Mouse (Mus musculus): Measurements from ENCODE around the gene Ppig.

The Ppig gene

DNA sequence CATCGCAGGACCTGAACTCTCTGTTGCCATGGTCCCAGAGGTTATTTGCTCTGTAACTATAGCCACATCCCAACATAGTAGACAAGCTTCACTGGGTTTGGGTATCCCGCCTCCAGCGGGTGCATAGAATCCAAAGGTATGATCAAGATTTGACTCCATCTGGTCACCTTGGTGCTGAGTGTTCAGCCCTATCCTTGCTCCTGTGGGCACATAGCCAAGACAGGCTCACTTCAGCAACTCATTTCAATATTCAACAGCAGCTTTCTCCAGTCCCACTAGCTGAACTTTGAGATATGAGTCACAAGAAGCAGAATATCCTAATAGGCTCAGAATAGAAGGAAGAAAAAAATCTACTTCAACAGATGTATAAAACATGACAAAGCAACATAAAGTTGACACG is 41.0 kb downstream of the Ppig start:
- DNase-seq (ENCODE audit: low spot score) = no peak

DNA sequence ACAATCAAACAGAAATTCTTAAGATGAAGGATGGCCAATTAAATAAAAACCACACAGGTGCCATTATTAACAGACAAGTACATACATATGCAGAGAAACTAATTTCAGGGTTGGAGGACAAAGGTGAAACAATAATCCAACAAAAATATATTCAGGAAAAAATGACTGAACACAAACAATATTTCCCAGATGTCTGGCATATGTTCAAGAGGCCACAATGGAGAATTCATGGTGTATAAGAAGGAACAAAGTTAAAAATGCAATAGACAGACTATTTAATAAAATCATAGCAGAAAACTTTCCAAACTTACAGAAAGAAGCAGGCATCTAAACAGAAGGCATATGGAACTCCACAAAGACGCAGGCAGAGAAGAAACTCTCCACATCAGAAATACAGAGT is 42.4 kb downstream of the Ppig start:
- DNase-seq (ENCODE audit: low spot score) = no peak

DNA sequence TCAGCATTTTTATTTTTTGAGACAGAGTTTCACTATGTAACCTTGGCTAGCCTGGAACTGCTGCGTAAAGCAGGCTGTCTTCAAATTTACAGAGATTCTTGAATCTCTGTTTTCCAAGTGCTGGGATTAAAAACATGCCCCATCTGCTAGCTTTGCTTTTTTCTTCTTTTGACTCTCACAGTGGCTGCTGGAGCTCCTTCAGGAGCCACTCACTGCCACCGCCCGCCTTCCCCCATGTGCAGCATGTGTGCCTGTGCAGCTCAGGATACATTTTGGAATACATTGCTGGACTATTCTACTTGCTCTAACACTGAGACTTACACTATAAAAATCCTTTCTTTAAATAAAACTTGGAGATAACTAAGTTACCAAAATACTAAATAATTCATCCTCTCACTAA is 51.0 kb downstream of the Ppig start:
- no peak for DNase-seq (ENCODE audit: low spot score)

DNA sequence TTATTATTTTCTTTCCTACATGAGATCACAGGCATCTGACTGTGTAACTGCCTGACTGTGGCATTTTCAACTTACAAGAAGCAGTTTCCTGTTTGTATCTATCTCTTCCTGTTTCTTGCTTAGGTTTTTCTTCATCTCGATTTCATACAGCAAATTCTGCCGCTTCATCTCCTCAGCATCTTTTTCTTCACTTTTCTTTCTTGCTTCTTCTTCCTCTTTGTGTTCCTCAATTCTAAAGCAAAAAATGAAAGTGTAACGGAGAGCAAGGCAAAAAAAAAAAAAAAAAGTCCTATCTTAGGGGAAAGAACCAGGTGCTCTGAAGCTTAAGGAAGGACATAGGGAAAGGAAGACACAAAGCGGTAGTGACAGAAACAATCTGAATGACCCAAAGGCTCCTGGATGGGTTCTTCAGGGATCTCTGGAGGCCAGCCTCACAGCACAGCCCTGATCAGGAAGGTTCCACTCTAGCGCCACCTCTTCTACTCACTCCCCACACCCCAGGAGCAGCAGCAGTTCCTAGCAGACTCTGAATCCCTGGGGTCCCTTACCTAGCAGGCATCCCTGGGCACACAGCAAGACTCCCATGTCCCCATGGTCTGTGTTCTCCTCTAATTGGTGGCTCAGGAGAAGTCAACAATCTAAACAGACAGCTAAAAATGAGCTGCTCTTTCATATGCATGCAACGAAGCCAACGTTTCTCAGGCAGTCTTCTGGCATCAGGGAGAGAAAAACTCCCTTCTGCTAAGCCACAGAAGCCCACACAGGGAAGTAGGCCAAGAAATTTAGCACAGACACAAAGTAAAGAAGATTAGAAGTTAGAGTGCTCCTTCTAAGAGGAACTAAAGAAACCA is 55.9 kb downstream of the Ppig start:
- DNase-seq (ENCODE audit: low spot score) = no peak

DNA sequence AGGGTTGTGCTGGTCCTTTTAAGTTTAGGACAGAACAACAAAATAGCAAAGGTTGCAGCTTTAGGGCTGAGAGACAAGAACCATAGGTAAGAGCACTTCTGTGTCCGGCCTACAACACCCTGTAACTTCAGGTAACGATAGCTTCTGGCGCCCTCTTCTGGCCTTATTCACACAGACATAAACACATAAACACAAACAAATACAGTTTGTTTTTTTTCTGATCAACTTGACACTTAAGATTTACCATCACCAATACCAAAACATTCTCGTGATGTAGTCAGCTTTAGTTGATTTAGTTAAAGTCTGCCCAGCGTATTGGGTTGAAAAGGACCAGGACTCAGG is 56.5 kb downstream of the Ppig start:
- DNase-seq (ENCODE audit: low spot score) = peak; percentile 45

DNA sequence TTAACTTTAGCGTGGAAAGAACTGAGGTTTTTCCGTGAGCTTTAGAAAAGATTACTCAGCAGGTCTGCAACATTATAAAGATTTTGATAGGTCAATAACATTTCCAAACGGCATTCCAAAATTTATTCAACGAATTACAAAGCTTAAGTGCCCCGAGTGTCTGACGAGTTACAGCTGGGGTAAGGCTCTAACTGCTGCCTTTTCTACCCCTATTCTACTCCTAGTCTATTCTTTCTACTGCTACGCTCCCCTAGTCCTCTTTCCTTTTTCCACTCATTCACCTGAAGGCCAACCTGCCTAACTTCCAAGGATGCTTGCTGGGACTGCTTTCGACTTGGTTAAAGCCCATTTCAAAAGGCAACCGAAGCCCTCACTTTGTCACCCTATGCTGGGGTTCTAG is 66.6 kb downstream of the Ppig start:
- no peak for DNase-seq (ENCODE audit: low spot score)

DNA sequence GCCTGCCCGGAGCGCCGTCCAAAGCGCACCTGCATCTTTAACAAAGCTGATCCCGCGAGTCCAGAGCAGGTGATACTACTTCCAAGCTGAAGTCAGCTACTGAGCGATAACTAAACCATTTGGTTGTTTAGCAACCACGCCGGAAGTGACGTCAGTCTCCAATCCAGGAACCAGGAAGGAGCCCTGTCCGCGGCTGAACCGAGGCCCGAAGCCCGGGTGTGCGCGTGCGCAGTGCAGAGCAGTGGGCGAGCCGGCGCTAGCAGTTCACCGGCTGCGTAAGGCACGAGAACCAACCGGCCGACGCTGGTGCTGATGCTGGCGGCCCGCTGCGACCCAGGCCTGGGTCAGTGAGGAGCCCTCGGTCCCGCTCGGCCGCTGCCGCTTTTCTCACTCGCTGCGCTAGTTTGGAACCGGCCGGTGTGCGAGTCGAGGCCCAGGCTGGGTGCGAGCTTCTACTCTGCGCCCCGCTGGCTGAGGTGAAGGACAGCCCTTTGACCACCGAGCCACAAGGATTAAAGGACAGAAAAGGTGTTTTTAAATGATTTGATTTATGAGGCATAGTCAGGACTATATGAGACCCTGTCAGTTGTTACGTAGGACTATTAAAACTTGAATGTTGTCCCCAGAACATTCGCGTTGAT is 67.2 kb downstream of the Ppig start, which contains the start of the genes Ccdc173 and Phospho2:
TSS of gene Ccdc173 (minus strand) at position 147 of the 641 bp plus-strand sequence.
TSS of gene Phospho2 (plus strand) at position 195 of the 641 bp plus-strand sequence.
- peak; percentile 100 for DNase-seq (ENCODE audit: low spot score)

DNA sequence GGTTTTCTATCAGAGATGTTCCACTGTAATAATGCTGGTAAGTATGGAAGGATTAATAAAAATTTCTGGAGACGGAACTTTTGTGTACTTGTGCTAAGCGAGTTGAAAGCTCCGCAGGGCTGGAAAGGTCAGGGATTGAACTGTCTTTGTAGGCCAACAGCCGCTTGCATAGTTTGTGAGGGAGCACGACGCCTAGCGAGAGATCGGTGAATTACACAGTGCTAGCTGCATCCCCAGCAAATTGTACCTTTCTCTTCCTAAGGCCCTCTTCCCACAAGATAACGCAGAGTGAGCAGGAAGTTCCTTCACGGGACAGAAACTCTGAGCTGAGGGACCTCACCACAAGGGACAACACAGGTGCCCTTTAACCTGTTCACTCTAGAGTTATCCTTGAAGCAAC is 67.9 kb downstream of the Ppig start:
- peak; percentile 96 for DNase-seq (ENCODE audit: low spot score)

DNA sequence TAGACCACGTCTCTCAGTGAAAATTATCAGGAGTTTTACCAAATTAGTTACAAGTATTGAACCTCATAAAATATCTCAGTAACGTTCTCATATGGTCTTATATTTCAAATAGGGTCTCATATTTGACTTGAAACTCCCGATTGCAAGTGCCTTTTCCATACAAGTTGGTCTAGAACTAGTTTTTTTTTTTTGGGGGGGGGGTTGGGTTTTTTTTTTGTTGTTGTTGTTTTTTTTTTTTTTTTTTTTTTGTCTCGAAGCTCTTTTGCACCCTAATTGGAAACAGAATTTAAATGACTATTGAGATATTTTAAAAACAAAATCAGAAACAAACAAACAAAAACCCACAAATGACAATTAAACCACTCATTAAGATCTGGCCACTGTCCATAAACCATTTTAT is 68.4 kb downstream of the Ppig start:
- no peak for DNase-seq (ENCODE audit: low spot score)

DNA sequence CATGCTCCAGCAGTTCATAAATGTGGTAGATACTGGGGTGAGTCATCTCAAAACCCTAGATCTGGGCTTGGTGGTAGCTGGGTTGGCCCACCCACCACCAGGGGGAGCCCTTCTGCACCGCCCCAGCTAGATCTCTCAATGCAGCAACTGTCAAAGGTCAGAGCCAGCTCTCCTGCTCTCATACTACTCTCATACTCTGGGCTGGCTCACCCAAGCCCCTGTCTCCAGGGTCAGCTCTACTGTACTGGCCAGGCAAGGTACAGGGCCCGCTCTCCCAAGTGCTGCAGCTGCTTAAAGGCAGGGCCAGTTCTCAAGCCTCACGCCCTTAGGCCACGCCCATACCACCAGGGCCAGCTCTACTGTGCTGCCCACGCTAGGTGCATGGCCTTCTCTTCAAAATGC is 80.6 kb downstream of the Ppig start:
- DNase-seq (ENCODE audit: low spot score) = peak; percentile 61
